Mouse (Mus musculus): Measurements from ENCODE around the gene Fbxl5. TPM values are rescaled to one million over a fixed set of nuclear protein-coding genes. Genes with fewer than 3 reads are reported as not detected.

The Fbxl5 gene
- total RNA-seq, 4 experiments from 2014 or later = 78.9 to 91.7 (median 86.3) TPM

GRCm38 (mm10) chr5:43836590-43836989, 15.2 kb upstream of the Fbxl5 start:
- no peak for DNase-seq (ENCODE audit: low spot score in 2 of 2)

DNA sequence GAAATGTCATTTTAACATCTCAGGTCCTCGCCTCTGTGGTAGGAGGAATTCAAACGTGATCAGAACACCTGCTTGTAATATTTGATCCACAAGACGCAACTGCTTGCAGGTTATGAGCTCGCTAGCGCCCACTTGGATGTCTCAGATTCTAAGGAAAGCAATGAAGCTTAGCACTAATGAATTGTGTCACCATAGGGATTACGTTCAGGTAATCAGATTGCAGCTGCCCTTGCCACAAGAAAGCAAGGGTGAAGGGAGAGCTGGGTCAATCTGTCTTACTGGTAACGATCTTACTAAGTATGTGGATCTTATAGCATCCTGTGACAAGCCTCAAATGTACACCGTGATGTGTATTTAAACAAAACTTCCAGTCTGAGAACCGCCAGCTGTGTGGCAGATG, 5.9 kb upstream of the Fbxl5 start:
- DNase-seq (ENCODE audit: low spot score in 2 of 2) = no peak

DNA sequence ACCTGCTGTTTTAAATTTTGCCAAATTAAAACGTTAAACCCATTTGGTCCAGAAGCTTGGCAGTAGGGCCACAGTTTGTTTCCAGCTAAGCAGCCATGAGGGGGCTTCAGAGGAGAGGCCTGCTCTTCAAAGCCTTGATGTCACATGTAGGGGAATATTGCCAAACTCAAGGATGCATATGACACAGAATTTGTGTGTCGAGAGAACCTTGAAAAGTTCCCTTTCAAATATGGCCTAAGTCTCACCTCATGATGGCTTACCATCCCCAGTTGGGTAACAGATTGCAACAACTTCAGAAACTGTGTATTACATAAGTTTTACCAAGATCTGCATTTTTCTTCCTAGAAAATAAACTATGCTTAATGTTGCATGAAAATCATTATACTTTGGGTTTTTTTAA, 5.4 kb upstream of the Fbxl5 start:
- DNase-seq (ENCODE audit: low spot score in 2 of 2) = no peak

GRCm38 (mm10) chr5:43824580-43824979, 3.1 kb upstream of the Fbxl5 start:
- no peak for DNase-seq (ENCODE audit: low spot score in 2 of 2)

DNA sequence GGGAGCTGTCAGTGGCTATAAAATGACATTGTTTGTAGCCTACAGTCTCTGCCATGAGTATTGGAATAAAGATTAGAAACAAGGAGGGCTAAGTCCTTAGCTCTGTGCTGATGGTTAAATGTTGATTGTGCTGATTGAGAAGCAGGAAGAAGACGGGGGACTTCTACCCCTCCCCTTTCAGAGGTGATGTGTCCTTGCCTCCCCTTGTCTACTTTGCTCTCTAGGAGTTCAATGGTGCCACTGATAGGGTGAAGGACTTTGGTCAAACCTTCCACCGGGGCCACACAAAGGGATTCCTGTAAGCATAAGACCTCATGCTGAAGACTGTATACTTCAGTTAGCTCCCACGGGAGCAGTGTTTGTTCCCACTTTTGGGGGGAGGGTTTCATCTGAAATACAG, 1.4 kb upstream of the Fbxl5 start:
- DNase-seq (ENCODE audit: low spot score in 2 of 2) = no peak

DNA sequence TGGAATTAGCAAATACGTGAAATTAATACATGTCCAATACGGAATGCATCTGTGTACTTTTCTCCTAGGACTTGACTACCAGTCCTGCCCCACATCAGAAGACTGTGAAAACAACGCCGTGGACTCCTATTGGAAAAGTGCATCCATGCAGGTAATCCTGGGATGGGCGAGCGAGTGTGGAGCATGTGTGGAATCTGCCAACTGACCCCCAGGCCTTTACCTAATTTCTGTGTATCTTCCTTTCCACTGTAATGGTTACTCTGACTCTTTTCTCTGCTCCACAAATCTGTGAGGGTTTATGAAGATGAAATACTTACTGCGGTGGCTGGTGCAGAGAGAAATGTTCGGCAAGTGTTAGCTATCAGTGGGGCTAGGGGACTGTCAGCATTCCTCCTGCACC, 761 bp upstream of the Fbxl5 start:
- no peak for DNase-seq (ENCODE audit: low spot score in 2 of 2)

- no peak for DNase-seq (ENCODE audit: low spot score in 2 of 2)
These were observed 653 bp downstream of the Fbxl5 start for GRCm38 (mm10) chr5:43820785-43821184.

DNA sequence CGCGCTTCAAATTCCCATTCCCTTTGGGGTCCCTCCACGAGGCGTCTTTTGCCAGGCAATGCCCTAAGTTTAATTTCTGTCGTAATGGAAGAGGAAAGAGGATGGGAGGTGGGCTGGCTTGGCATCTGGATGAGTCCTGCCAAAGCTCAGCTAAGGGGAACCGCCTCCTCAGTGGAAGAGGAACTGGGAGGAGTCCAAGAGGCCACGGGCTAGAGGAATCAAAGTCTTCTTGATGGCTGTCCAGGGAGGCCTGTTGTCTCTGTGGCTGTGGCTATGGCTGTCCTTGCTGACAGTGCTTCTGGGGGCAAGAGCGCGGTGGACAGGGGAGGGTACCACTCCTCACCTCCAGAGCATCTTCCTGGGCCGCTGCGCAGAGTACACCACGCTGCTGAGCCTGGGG, 2.7 kb downstream of the Fbxl5 start, which contains the start of gene Bst1:
Gene Bst1, plus strand, starts transcription at position 191 of the 400 bp plus-strand sequence.
- DNase-seq (ENCODE audit: low spot score in 2 of 2) = no peak

DNA sequence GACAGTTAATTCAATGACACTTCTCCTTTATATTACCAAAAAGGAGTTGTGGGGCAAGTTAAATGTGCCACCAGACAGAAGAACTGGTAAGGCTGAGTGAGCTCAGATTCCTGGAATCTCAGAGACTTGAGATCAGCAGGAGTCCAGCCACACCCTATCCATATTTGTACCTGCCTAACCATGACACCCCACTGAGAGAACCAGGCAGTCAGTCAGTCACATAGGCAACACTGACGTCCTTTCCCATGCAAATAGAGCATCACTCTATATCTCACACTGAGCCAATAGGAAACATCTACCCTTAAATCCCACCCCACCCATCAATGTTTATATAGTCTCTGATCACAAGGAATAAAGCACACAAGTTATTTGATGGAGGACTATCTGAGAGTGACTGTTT, 5.7 kb downstream of the Fbxl5 start:
- no peak for DNase-seq (ENCODE audit: low spot score in 2 of 2)

DNA sequence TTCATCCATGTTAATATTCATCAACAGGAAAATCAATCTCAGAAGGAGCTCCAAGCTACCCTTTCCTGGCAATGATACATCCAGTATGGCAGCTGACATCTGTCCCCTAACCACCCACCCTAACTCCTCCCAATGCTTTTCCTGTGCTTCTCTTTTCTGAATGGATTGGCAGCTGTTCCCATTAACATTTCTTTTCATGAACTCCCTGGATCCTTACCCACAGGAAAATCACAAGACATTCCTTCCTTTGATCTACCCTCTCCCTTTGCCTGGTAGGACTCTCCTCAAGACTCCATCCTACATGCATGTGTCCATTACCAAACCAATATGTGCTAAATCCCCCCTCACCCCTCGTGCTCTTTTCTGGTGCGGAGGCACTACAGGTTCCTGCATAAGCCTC, 6.9 kb downstream of the Fbxl5 start:
- no peak for DNase-seq (ENCODE audit: low spot score in 2 of 2)

DNA sequence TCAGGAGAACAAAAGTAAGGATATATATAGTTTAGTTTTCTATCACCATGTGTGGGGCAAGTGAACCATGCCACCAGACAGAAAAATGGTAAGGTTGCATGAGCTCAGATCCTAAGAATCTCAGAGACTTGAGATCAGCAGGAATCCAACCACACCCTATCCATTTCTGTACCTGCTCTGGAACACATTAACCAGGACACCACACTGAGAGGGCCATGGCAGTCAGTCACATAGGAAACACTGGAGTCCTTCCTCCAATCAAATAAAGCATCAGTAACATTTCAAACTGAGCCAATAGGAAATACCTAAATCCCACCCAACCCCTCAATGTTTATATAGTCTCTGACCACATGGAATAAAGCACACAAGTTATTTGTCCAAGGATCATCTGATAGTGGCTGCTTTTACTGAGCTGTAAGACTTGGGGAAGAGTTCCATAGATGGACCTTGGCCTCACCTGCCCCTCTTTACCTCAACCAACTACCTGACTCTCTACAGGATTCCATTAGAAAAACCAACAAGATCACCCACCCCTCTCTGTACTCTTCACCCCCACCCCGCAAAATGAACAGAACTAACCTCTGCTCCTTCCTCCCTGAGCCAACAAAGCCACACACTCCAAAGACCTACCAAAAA, 10.9 kb downstream of the Fbxl5 start:
- no peak for DNase-seq (ENCODE audit: low spot score in 2 of 2)

DNA sequence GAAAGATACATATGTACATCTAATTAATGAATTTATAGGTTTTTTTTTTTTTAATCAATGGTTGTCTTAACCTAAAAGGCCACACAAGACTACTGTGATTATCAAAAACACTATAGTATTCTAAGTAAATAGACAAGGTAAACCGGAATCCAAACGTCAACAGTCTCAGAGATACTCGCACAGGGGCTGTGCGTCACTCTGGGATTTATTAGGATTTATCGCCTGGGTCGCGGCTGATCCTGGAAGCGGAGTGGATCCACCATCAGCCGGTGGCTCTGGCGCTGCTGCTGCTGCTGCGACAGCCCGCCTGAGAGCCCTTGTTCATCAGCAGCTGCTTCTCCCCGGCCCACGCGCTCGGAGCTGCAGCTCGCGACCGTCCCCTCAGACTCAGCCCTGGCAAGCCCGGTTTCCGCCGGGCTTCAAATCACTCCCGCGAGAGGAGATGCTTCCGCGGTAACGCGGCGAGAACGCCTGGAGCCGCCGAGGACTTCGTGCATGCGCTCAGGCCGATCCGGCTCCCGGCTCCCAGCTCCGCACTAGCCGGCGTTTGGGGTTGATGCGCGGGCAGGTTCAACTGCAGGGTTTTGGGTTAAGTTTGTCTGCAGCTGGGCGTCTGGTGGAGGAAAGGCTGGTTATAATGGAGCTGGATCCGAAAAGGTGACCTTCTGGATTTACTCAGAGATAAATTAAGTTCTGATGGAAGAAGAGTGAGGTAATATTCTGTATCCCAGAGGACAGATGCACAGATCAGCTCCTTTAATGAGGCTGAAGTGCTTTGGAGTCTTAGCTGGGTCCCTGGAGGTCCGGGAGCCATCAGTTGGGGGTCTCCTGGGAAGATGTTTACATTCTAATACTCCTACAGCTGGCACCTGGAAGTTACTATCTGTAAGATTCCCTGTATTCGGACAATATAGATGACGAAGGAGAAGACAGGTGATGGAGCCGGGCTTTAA, 13.4 kb downstream of the Fbxl5 start:
- DNase-seq (ENCODE audit: low spot score in 2 of 2) = peak; percentile 46 to 70

- DNase-seq (ENCODE audit: low spot score in 2 of 2) = no peak
These were observed 14.5 kb downstream of the Fbxl5 start for GRCm38 (mm10) chr5:43806914-43807313.

GRCm38 (mm10) chr5:43806340-43806739, 15.1 kb downstream of the Fbxl5 start:
- DNase-seq (ENCODE audit: low spot score in 2 of 2) = no peak

DNA sequence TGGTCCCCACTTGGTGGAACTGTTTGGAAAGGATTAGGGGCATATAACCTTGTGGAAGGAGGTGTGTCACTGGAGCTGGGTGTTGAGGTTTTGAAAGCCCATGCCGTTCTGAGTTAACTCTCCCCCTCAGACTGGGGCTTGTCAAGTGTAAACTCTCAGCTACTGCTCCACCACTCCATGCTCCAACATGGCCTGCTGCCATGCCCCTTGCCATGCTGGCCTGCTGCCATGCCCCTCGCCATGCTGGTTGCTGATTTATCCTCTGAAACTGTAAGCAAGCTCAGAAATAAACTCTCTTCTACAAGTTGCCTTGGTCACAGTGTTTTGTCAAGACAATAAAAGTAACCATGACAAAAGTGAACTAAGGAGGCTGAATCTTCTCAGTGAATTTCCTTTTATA, 16.0 kb downstream of the Fbxl5 start:
- DNase-seq (ENCODE audit: low spot score in 2 of 2) = no peak

GRCm38 (mm10) chr5:43801798-43802197, 19.6 kb downstream of the Fbxl5 start:
- no peak for DNase-seq (ENCODE audit: low spot score in 2 of 2)

- no peak for DNase-seq (ENCODE audit: low spot score in 2 of 2)
These were observed 20.2 kb downstream of the Fbxl5 start for GRCm38 (mm10) chr5:43801253-43801652.

GRCm38 (mm10) chr5:43800700-43801099, 20.7 kb downstream of the Fbxl5 start:
- DNase-seq (ENCODE audit: low spot score in 2 of 2) = no peak

DNA sequence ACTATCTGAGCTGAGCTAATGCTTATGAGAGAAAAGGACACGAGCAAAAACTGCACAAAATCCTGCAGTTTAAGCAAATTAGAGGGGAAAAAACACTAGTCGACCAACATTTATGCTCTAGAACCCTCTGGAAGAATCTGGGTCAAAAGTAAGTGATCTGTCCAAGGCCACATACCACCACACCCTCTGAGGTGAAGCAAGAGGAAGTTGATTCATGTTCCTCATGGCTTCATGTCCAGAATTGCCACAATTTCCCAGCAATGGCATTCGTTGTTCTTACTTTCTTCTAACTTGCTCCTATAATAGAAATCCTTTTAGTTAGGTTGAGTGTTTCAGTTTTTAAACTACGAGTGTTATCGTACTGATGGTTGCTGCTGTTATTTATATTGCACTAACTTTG, 21.9 kb downstream of the Fbxl5 start:
- no peak for DNase-seq (ENCODE audit: low spot score in 2 of 2)

- DNase-seq (ENCODE audit: low spot score in 2 of 2) = no peak
These were observed 29.1 kb downstream of the Fbxl5 start for GRCm38 (mm10) chr5:43792354-43792753.

DNA sequence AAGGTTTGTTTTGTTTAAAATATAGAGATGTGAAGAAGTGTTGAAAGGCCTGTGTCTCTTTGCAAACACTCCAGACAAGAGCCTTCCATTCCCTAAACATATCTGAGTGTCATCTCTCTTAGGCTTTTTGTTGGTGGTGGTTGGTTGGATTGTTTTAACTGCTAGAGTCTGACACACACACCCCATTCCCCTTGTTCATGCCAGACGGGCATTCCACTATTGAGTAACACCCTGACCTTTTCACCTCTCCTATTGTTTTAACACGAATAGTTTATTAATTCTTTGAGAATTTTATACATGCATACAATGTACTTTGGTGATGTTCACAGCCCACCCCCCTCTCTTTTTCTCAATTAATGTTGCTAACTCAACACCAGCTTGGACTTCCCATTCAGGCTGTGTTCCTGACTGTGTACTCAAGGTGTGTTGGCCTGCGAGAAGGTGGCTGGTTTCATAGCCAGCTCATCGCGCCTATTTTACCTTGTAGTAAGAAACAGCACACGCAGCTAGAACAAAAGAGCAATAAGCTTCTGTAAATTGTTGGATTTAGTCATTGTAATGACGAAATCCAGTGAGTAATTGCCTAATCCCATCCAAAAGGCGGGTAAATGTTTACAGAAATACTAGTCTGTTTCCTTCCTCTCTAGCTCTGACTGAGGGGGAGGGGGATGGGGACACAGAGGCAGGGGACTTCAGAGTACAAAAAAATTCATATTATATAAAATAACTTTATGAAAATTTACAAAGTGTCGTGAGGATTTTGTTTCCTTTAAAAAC, 33.3 kb downstream of the Fbxl5 start:
- DNase-seq (ENCODE audit: low spot score in 2 of 2) = no peak

- no peak for DNase-seq (ENCODE audit: low spot score in 2 of 2)
These were observed 34.8 kb downstream of the Fbxl5 start for GRCm38 (mm10) chr5:43786607-43787006.
